Mouse (Mus musculus): ENCODE data around the gene Zbtb1.
"Not testable (repeated sequence)": the region's sequence is repeated elsewhere in the genome, so short reads cannot be mapped to it uniquely, and the experiment has no call there.

The Zbtb1 gene

DNA sequence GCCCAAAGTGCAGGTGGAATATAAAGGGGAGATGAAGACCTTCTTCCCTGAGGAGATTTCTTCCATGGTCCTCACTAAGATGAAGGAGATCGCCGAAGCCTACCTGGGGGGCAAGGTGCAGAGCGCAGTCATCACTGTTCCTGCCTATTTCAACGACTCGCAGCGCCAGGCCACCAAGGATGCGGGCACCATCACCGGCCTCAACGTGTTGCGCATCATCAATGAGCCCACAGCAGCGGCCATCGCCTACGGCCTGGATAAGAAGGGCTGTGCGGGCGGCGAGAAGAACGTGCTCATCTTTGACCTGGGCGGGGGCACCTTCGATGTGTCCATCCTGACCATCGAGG is 34.7 kb downstream of the Zbtb1 start:
- no peak for DNase-seq (ENCODE audit: low read depth)

GRCm38 (mm10) chr12:76405183-76405970 is 35.3 kb downstream of the Zbtb1 start:
- DNase-seq (ENCODE audit: low read depth), result no peak

- DNase-seq (ENCODE audit: low read depth), result no peak
These were observed 35.9 kb downstream of the Zbtb1 start for GRCm38 (mm10) chr12:76405971-76406370.

DNA sequence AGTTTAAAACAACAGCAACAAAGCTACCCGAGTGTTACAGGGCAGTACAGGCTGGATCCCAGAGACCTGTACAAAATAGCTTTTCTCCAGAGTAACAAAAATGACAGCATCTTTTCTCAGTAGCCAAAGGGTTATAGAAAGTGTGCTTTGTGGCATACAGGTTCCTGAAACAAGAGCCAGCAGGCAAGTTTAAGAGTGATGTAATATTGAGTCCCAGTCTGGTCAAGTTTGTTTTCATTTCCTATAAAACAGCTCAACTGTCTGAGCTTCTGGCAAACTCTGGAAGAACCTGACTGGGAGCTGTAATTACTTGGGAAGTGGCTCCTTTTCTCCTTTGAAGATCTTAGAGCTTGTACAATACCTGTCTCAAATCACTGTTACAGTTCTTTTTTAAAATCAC is 37.1 kb downstream of the Zbtb1 start:
- no peak for DNase-seq (ENCODE audit: low read depth)

- DNase-seq (ENCODE audit: low read depth), result no peak
These were observed 39.1 kb downstream of the Zbtb1 start for GRCm38 (mm10) chr12:76409166-76409565.

DNA sequence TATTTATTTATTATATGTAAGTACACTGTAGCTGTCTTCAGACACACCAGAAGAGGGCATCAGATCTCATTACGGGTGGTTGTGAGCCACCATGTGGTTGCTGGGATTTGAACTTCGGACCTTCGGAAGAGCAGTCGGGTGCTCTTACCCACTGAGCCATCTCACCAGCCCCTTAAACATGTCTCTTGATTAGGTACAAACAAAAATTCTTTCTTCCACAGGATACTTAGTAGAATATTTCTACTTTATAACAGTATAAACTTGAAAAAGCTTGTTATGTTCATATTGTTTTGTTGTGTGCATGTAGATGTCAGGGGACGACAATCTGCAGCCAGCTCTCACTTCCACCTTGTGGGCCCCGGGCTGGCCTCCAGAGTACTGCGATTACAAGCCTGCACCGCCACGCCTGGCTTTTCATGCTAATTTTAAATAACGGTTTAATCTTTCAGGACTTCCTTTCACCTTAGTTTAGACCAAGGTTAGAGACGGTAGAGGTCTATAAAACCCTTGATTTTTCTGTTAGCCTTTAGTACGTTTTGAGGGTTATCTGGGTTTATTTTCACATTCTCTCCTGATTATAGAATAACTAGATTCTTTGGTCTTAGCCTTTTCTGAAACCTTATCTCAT is 45.4 kb downstream of the Zbtb1 start:
- no peak for DNase-seq (ENCODE audit: low read depth)

GRCm38 (mm10) chr12:76417433-76417854 is 47.4 kb downstream of the Zbtb1 start, which contains the start of gene Ppp1r36:
Gene Ppp1r36 (plus strand): TSS chr12:76417538.
- DNase-seq (ENCODE audit: low read depth), result no peak

DNA sequence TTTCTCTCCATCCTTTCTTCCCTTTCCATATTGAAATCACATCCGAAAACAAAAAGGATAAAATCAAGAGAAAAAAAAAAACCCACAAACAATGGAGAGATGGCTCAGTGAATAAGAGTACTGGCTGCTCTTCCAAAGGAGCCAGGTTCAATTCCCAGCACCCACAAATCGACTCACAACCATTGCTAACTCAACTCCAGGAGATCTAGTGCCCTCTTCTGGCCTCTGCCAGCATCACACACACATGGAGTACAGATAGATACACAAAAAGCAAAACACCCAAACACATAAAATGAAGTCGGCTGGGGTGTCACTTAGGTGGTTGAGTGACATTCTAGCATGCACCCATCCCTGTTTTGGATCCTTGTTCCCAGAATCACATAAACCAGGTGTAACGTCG is 48.3 kb downstream of the Zbtb1 start:
- no peak for DNase-seq (ENCODE audit: low read depth)

DNA sequence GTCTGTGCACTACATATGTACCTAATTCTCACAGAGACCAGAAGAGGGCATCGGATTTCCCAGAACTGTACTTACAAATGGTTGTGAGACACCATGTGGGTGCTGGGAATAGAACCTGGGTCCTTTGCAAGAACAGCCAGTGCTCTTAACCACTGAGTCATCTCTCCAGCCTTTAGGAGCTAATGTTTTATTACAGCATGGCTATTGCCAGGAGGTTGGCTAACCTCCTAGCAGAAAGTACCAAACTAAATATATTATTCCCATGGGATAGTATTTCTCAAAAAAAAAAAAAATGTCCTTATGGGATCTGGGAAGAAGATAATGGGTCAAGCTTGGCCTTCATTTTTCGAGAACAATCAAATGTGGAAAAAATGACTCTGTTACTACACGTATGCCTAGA is 55.2 kb downstream of the Zbtb1 start:
- no peak for DNase-seq (ENCODE audit: low read depth)

- no peak for DNase-seq (ENCODE audit: low read depth)
These were observed 57.5 kb downstream of the Zbtb1 start for GRCm38 (mm10) chr12:76427546-76427945.

DNA sequence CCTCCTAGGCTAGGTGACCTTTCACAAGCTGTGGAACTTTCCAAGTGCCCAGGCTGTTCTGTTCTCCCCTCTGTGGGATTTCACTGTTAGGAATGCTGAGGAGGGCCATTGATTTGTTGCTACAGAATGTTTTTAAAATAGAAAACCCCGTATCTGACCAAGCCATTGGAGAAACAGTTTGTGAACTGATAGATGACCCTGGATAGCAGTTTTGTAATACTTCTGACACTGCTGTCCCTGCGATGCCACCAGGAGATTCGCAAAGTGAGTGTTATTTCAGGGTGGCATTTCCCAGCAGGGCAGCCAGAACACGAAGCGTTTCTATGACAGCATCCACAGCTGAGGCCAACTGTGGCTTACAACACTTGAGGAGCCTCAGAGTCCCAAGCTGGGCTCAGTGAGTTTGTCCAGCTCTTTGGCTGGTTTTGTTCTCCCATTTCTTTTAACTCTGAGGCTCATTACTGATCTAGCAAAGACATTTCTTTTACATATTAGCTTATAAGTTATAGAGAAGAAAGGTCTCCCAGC is 60.9 kb downstream of the Zbtb1 start:
- no peak for DNase-seq (ENCODE audit: low read depth)

DNA sequence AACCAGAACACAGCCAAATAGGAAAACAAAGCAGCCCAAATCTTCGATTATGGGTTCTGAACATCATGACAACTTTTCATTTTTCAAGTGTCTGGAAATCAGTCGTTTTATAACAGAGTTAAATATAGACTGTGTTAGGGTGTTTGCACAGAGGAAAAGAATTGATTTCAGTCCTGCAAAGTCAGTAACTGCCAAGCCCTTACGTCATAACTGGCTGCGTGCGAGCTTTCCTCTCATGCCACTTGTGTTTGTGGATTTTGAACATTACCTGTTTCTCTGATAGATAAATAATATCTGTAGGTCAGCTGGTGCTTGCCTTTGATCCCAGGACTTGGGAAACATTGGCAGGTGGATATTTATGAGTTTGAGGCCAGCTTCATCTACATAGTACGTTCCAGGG is 61.4 kb downstream of the Zbtb1 start:
- DNase-seq (ENCODE audit: low read depth), result no peak

GRCm38 (mm10) chr12:76434111-76434510 is 64.0 kb downstream of the Zbtb1 start:
- no peak for DNase-seq (ENCODE audit: low read depth)

GRCm38 (mm10) chr12:76435084-76435483 is 65.0 kb downstream of the Zbtb1 start:
- no peak for DNase-seq (ENCODE audit: low read depth)

GRCm38 (mm10) chr12:76435549-76435948 is 65.5 kb downstream of the Zbtb1 start:
- DNase-seq (ENCODE audit: low read depth), result no peak

DNA sequence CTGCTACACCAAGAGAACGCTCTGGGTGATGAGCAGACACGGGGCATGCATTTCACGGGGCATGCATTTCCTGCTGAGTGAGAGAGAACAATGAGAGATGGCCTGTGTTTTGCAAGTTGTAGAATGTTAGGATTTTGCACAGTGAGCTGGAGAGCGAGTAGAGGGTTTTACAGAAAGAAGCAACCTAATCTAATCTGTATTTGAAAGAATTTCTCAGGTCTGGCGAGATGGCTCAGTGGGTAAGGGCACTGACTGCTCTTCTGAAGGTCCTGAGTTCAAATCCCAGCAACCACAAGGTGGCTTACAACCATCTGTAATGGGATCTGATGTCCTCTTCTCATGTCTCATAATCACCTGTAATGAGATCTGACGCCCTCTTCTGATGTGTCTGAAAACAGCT is 73.4 kb downstream of the Zbtb1 start:
- DNase-seq (ENCODE audit: low read depth), result not testable (repeated sequence)

- no peak for DNase-seq (ENCODE audit: low read depth)
These were observed 74.3 kb downstream of the Zbtb1 start for GRCm38 (mm10) chr12:76444359-76444772.

DNA sequence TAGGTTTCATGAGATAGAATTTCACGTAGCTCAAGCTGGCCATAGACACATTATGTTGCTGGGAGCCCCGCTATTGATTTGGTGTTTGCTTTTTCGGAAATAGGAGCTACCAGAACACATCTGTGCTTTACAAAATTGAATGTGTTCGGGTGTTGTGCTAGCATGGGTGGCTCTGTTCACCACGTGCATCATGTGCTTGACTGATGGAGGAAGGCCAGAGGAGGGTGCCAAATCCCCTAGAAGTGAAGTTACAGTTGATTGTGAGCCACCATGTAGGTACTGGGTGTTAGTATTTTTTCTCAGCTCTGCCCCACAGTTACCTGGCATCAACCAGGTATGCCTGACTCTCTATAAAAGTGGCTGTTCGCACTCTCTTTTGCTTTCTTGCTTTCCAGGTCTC is 74.8 kb downstream of the Zbtb1 start:
- DNase-seq (ENCODE audit: low read depth), result no peak

DNA sequence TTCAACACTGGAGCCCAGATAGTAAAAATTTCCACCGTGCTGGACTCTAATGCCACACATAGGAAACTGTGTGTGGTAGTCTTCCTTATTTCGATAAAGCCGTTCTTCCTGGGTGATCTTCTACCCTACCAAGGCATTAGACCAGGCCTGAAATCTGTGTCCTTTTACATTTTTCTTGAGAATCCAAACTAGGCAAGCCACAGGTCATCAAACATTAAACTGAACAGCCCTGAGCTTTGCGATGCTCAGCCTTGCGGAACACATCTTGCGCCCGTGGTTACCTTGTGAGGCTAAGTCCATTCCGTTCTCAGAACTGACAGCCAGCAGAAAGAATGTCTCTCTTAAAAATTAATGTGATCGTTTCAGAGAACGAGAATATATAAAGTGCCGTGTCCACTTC is 76.1 kb downstream of the Zbtb1 start:
- DNase-seq (ENCODE audit: low read depth), result no peak
